Mouse (Mus musculus) intestine, embryonic 16.5 days (tissue): Measurements from ENCODE around the gene Mdfic. TPM values are rescaled to one million over a fixed set of nuclear protein-coding genes. Genes with fewer than 3 reads are reported as not detected.
A peak's percentile ranks its signal among the peaks of the same experiment; 100 is the strongest.

Experiments
- ATAC-seq: fragments of 200-750 bp; cut with Nextera tagmentation; 2 replicates; pipeline ENCODE4 v1.8.0; 2017; ENCODE audit warnings: moderate TSS enrichment, moderate library complexity
- H3K27ac ChIP-seq: fragments of 300-500 bp; sonication (generic); 2 replicates; pipeline ENCODE4 v1.5.1; 2014; ENCODE audit warnings: mild to moderate bottlenecking, low read length
- H3K27me3 ChIP-seq: fragments of 300-500 bp; sonication (generic); replicated peaks from 2 replicates; pipeline ENCODE4 v1.6.1; 2014; ENCODE audit warnings: low read length, control low read depth, mixed read lengths; ENCODE audit not compliant: control insufficient read depth, insufficient read depth
- H3K36me3 ChIP-seq: fragments of 300-500 bp; sonication (generic); 2 replicates; pipeline ENCODE4 v1.6.1; 2014; ENCODE audit warnings: low read length, control low read depth; ENCODE audit not compliant: control insufficient read depth, insufficient read depth
- H3K4me1 ChIP-seq: fragments of 300-500 bp; sonication (generic); 2 replicates; pipeline ENCODE4 v1.6.1; 2014; ENCODE audit warnings: low read length, control low read depth, mixed read lengths; ENCODE audit not compliant: control insufficient read depth, insufficient read depth
- H3K4me2 ChIP-seq: fragments of 300-500 bp; sonication (generic); 2 replicates; pipeline ENCODE4 v1.6.1; 2014; ENCODE audit warnings: low read depth, low read length, control low read depth
- H3K4me3 ChIP-seq: fragments of 300-500 bp; sonication (generic); 2 replicates; pipeline ENCODE4 v1.5.1; 2014; ENCODE audit warnings: mild to moderate bottlenecking, low read length
- H3K9ac ChIP-seq: fragments of 300-500 bp; sonication (generic); 2 replicates; pipeline ENCODE4 v1.6.1; 2014; ENCODE audit warnings: low read depth, low read length
- H3K9me3 ChIP-seq: fragments of 300-500 bp; sonication (generic); 2 replicates; pipeline ENCODE4 v1.6.1; 2016; ENCODE audit warnings: low read length, control low read depth; ENCODE audit not compliant: control insufficient read depth
- WGBS: fragments of 180-500 bp; shearing (Covaris S2); extraction: QIAGEN DNeasy Blood & Tissue Kit; methylation state at CpG from one replicate; pipeline ENCODE4 v1.1.7; 2014; 5-methylcytosine and 5-hydroxymethylcytosine counted together
- polyA plus RNA-seq: library from polyadenylated mRNA; unstranded; fragments of >200 nt; fragmentation: Nextera tagmentation; extraction: Ambion mirVana; gene quantifications from 2 replicates; pipeline ENCODE4 v1.2.1, GENCODE M21; 2015

Gene Mdfic
- polyA plus RNA-seq, 1 experiment from 2014 or later, result 3.0 TPM

GRCm38 (mm10) chr6:15737312-15737911 lies 17.0 kb downstream of the Mdfic start:
- no peak for ATAC-seq
- 65% methylated on average over 8 of the region's 8 CpGs for WGBS

GRCm38 (mm10) chr6:15738331-15738943 lies 18.0 kb downstream of the Mdfic start:
- no peaks in the 10 kb centered on the region for H3K36me3 ChIP-seq
- H3K27me3 ChIP-seq, result no peaks in the 10 kb centered on the region
- ATAC-seq, result peak; percentile 46; the same call in 1 of the 2 replicates
- no peak overlapping the region for H3K9ac ChIP-seq
- H3K4me2 ChIP-seq, result no peak overlapping the region
- H3K4me3 ChIP-seq, result no peak overlapping the region
- no peak overlapping the region for H3K27ac ChIP-seq
- H3K9me3 ChIP-seq, result no peaks in the 10 kb centered on the region
- H3K4me1 ChIP-seq, result no peaks in the 10 kb centered on the region
- 51% methylated on average over 5 of the region's 5 CpGs for WGBS

More at GRCm38 (mm10) chr6:15737312-15737911, 17.0 kb downstream of the Mdfic start:
- H3K9ac ChIP-seq, result no peak overlapping the region
- no peaks in the 10 kb centered on the region for H3K4me1 ChIP-seq
- H3K27ac ChIP-seq, result no peak overlapping the region
- no peak overlapping the region for H3K4me3 ChIP-seq
- no peaks in the 10 kb centered on the region for H3K27me3 ChIP-seq
- no peaks in the 10 kb centered on the region for H3K36me3 ChIP-seq
- H3K9me3 ChIP-seq, result no peaks in the 10 kb centered on the region
- no peak overlapping the region for H3K4me2 ChIP-seq

- no peaks in the 10 kb centered on the region for H3K9me3 ChIP-seq
- H3K36me3 ChIP-seq, result no peaks in the 10 kb centered on the region
- H3K4me1 ChIP-seq, result no peaks in the 10 kb centered on the region
- 80% methylated on average over 3 of the region's 3 CpGs for WGBS
- H3K4me2 ChIP-seq, result no peak overlapping the region
- no peak overlapping the region for H3K27ac ChIP-seq
- H3K27me3 ChIP-seq, result no peaks in the 10 kb centered on the region
- H3K4me3 ChIP-seq, result no peak overlapping the region
- H3K9ac ChIP-seq, result no peak overlapping the region
- ATAC-seq, result no peak
Observed at GRCm38 (mm10) chr6:15739132-15739531, 18.7 kb downstream of the Mdfic start.

- no peaks in the 10 kb centered on the region for H3K4me1 ChIP-seq
- no peak overlapping the region for H3K9ac ChIP-seq
- no peak for ATAC-seq
- H3K27ac ChIP-seq, result peak overlapping the region; percentile 7; the same call in 1 of the 2 replicates
- no peaks in the 10 kb centered on the region for H3K9me3 ChIP-seq
- no peaks in the 10 kb centered on the region; the same call in 1 of the 2 replicates for H3K36me3 ChIP-seq
- WGBS, result 87% methylated on average over 6 of the region's 6 CpGs
- no peak overlapping the region for H3K4me3 ChIP-seq
- H3K4me2 ChIP-seq, result no peak overlapping the region
- no peaks in the 10 kb centered on the region for H3K27me3 ChIP-seq
Observed at GRCm38 (mm10) chr6:15742591-15743149, 22.2 kb downstream of the Mdfic start.

- no peak overlapping the region for H3K4me3 ChIP-seq
- ATAC-seq, result peak; percentile 59; the same call in 1 of the 2 replicates
- no peak overlapping the region for H3K9ac ChIP-seq
- 50% methylated on average over 8 of the region's 8 CpGs for WGBS
- no peaks in the 10 kb centered on the region for H3K9me3 ChIP-seq
- no peak overlapping the region for H3K4me2 ChIP-seq
- no peaks in the 10 kb centered on the region for H3K4me1 ChIP-seq
- H3K27ac ChIP-seq, result peak overlapping the region; percentile 7; the same call in 1 of the 2 replicates
- H3K36me3 ChIP-seq, result no peaks in the 10 kb centered on the region; the same call in 1 of the 2 replicates
- no peaks in the 10 kb centered on the region for H3K27me3 ChIP-seq
Observed at GRCm38 (mm10) chr6:15743291-15743792, 22.9 kb downstream of the Mdfic start.

GRCm38 (mm10) chr6:15743793-15744192 lies 23.3 kb downstream of the Mdfic start:
- Histone ChIP-seq H3K9ac (no peak overlapping the region), H3K27me3 (no peaks in the 10 kb centered on the region), H3K27ac (no peak overlapping the region), H3K4me1 (no peaks in the 10 kb centered on the region), H3K9me3 (no peaks in the 10 kb centered on the region), H3K36me3 (no peaks in the 10 kb centered on the region; the same call in 1 of the 2 replicates), H3K4me2 (no peak overlapping the region), H3K4me3 (no peak overlapping the region)
- no peak for ATAC-seq
- WGBS, result 53% methylated on average over 6 of the region's 6 CpGs

GRCm38 (mm10) chr6:15745313-15745712 lies 24.9 kb downstream of the Mdfic start:
- H3K27ac ChIP-seq, result no peak overlapping the region
- ATAC-seq, result no peak
- WGBS, result 78% methylated on average over 6 of the region's 6 CpGs
- no peaks in the 10 kb centered on the region; the same call in 1 of the 2 replicates for H3K36me3 ChIP-seq
- H3K4me3 ChIP-seq, result no peak overlapping the region
- no peak overlapping the region for H3K9ac ChIP-seq
- H3K27me3 ChIP-seq, result no peaks in the 10 kb centered on the region
- no peak overlapping the region for H3K4me2 ChIP-seq
- no peaks in the 10 kb centered on the region for H3K4me1 ChIP-seq
- no peaks in the 10 kb centered on the region for H3K9me3 ChIP-seq

GRCm38 (mm10) chr6:15745891-15746290 lies 25.4 kb downstream of the Mdfic start:
- H3K9ac ChIP-seq, result no peak overlapping the region
- no peak for ATAC-seq
- no peaks in the 10 kb centered on the region; the same call in 1 of the 2 replicates for H3K36me3 ChIP-seq
- no peak overlapping the region for H3K4me3 ChIP-seq
- H3K4me1 ChIP-seq, result no peaks in the 10 kb centered on the region
- H3K27me3 ChIP-seq, result no peaks in the 10 kb centered on the region
- H3K4me2 ChIP-seq, result no peak overlapping the region
- WGBS, result 82% methylated on average over 5 of the region's 5 CpGs
- H3K27ac ChIP-seq, result no peak overlapping the region
- H3K9me3 ChIP-seq, result no peaks in the 10 kb centered on the region

- no peak overlapping the region for H3K27ac ChIP-seq
- WGBS, result 84% methylated on average over 5 of the region's 5 CpGs
- no peak overlapping the region for H3K4me3 ChIP-seq
- H3K4me2 ChIP-seq, result no peak overlapping the region
- no peak overlapping the region for H3K9ac ChIP-seq
- ATAC-seq, result no peak
- no peaks in the 10 kb centered on the region for H3K4me1 ChIP-seq
- H3K9me3 ChIP-seq, result no peaks in the 10 kb centered on the region
- H3K27me3 ChIP-seq, result no peaks in the 10 kb centered on the region
- H3K36me3 ChIP-seq, result no peaks in the 10 kb centered on the region; the same call in 1 of the 2 replicates
Observed at GRCm38 (mm10) chr6:15747396-15748155, 27.1 kb downstream of the Mdfic start.
